Mouse (Mus musculus) brain, embryonic 14.5 days (tissue): ENCODE measurements around the gene Cep170b.

ENCODE experiments used
- CTCF ChIP-seq: fragments of 200-500 bp; IDR thresholded peaks from 2 replicates; pipeline ENCODE4 v1.5.1; 2012; ENCODE audit warnings: inconsistent platforms, mild to moderate bottlenecking, moderate library complexity, borderline replicate concordance; ENCODE audit not compliant: insufficient read depth, insufficient read length; ENCODE audit errors: extremely low read depth
- POLR2A ChIP-seq: fragments of 200-500 bp; IDR thresholded peaks from 2 replicates; pipeline ENCODE4 v1.6.1; 2012; ENCODE audit warnings: mild to moderate bottlenecking, inconsistent platforms, borderline replicate concordance; ENCODE audit not compliant: poor library complexity, insufficient read depth, insufficient read length, severe bottlenecking; ENCODE audit errors: extremely low read depth

GRCm38 (mm10) chr12:112755900-112756299 lies 35.6 kb downstream of the Cep170b start:
- TF ChIP-seq CTCF (no peak), POLR2A (no peak)
